Mouse (Mus musculus) embryonic facial prominence, embryonic 15.5 days (tissue): ENCODE measurements around the gene Kifc5b. TPM values are rescaled to one million over a fixed set of nuclear protein-coding genes. Genes with fewer than 3 reads are reported as not detected.

Experiments used
- ATAC-seq: fragments of 200-750 bp; cut with Nextera tagmentation; 2 replicates; pipeline ENCODE4 v1.8.0; 2017; ENCODE audit warnings: low read depth, moderate TSS enrichment; ENCODE audit not compliant: insufficient number of reproducible peaks, low FRiP score, low TSS enrichment
- H3K27ac ChIP-seq: fragments of 300-500 bp; sonication (generic); replicated peaks from 2 replicates; pipeline ENCODE4 v1.5.1; 2015; ENCODE audit warnings: mild to moderate bottlenecking, inconsistent platforms
- H3K27me3 ChIP-seq: fragments of 300-500 bp; sonication (generic); 2 replicates; pipeline ENCODE4 v1.6.1; 2015; ENCODE audit warnings: inconsistent platforms
- H3K36me3 ChIP-seq: fragments of 300-500 bp; sonication (generic); 2 replicates; pipeline ENCODE4 v1.6.1; 2015; ENCODE audit warnings: mild to moderate bottlenecking, inconsistent platforms
- H3K4me1 ChIP-seq: fragments of 300-500 bp; sonication (generic); 2 replicates; pipeline ENCODE4 v1.6.1; 2015; ENCODE audit warnings: inconsistent platforms
- H3K4me2 ChIP-seq: fragments of 300-500 bp; sonication (generic); replicated peaks from 2 replicates; pipeline ENCODE4 v1.6.1; 2015; ENCODE audit warnings: mild to moderate bottlenecking, inconsistent platforms
- H3K4me3 ChIP-seq: fragments of 300-500 bp; sonication (generic); replicated peaks from 2 replicates; pipeline ENCODE4 v1.5.1; 2015; ENCODE audit warnings: mild to moderate bottlenecking, inconsistent platforms
- H3K9ac ChIP-seq: fragments of 300-500 bp; sonication (generic); 2 replicates; pipeline ENCODE4 v1.6.1; 2015; ENCODE audit warnings: inconsistent platforms
- H3K9me3 ChIP-seq: fragments of 300-500 bp; sonication (generic); replicated peaks from 2 replicates; pipeline ENCODE4 v1.6.1; 2016; ENCODE audit warnings: inconsistent platforms
- WGBS: fragments of 180-500 bp; shearing (Covaris S2); methylation state at CpG from one replicate; pipeline ENCODE4 v1.1.7; 2015; 5-methylcytosine and 5-hydroxymethylcytosine counted together
- polyA plus RNA-seq: library from polyadenylated mRNA; unstranded; fragments of >200 nt; fragmentation: Nextera tagmentation; extraction: Ambion mirVana; gene quantifications from 2 replicates; pipeline ENCODE4 v1.2.1, GENCODE M21; 2015

Kifc5b gene
- polyA plus RNA-seq, 1 experiment from 2014 or later: 7.4 TPM

DNA sequence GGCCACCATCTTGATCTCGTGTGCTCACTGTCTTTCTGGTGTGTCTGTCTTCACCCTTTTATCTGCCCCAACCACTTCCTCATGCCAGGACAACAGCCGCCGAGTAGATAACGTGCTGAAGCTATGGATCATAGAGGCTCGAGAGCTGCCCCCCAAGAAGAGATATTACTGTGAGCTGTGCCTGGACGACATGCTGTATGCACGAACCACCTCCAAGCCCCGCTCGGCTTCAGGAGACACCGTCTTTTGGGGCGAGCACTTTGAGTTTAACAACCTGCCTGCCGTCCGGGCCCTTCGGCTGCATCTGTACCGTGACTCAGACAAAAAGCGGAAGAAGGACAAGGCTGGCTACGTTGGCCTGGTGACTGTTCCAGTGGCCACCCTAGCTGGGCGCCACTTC is 40.0 kb downstream of the Kifc5b start:
- WGBS: 90% methylated on average over 18 of the region's 18 CpGs
- Histone ChIP-seq H3K36me3 (peaks cover 66% of the 10 kb centered on the region), H3K9me3 (no peaks in the 10 kb centered on the region), H3K27me3 (no peaks in the 10 kb centered on the region), H3K4me2 (no peak overlapping the region), H3K4me3 (no peak overlapping the region), H3K9ac (no peak overlapping the region), H3K4me1 (peaks cover 21% of the 10 kb centered on the region), H3K27ac (no peak overlapping the region)
- no peak for ATAC-seq

DNA sequence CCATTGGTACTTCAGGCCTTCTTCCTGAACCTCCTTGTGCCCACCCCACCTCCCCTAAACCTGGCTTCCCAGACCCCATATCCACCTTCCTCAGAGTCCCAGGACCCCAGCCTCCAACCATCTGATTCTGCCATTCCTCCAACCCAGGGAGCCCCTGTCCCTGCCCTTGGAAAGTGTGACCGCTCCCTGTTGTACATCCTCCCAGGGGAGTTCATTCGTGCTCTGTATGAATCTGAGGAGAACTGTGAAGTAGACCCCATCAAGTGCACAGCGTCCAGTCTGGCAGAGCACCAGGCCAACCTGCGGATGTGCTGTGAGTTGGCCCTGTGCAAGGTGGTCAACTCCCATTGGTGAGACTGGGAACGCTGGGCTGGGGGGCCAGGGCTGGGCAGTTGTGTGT is 41.0 kb downstream of the Kifc5b start:
- H3K4me3 ChIP-seq: no peak overlapping the region
- 93% methylated on average over 5 of the region's 5 CpGs for WGBS
- H3K27me3 ChIP-seq: no peaks in the 10 kb centered on the region
- H3K9ac ChIP-seq: no peak overlapping the region
- H3K4me2 ChIP-seq: no peak overlapping the region
- peaks cover 76% of the 10 kb centered on the region for H3K36me3 ChIP-seq
- H3K4me1 ChIP-seq: peaks cover 11% of the 10 kb centered on the region
- ATAC-seq: no peak
- no peak overlapping the region for H3K27ac ChIP-seq
- H3K9me3 ChIP-seq: no peaks in the 10 kb centered on the region

- H3K4me2 ChIP-seq: no peak overlapping the region
- no peak overlapping the region for H3K9ac ChIP-seq
- H3K27me3 ChIP-seq: no peaks in the 10 kb centered on the region
- 58% methylated on average over 5 of the region's 5 CpGs for WGBS
- peaks cover 82% of the 10 kb centered on the region for H3K36me3 ChIP-seq
- no peaks in the 10 kb centered on the region for H3K9me3 ChIP-seq
- H3K4me1 ChIP-seq: peaks cover 1% of the 10 kb centered on the region
- H3K4me3 ChIP-seq: no peak overlapping the region
- H3K27ac ChIP-seq: no peak overlapping the region
- no peak for ATAC-seq
These were observed 42.0 kb downstream of the Kifc5b start for GRCm38 (mm10) chr17:26958880-26959279.

DNA sequence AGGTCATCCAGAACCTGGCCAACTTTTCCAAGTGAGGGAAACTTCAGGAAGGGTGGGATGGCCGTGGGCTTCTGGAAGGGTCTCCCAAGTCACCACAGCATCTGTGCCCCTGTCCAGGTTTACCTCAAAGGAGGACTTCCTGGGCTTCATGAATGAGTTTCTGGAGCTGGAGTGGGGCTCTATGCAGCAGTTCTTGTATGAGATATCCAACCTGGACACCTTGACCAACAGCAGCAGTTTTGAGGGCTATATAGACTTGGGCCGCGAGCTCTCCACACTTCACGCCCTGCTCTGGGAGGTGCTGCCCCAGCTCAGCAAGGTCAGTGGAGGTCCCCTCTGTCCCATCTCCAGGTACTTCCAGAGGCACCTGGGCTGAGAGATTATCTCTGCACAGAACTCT is 42.9 kb downstream of the Kifc5b start:
- no peak overlapping the region for H3K27ac ChIP-seq
- WGBS: 90% methylated on average over 4 of the region's 4 CpGs
- H3K9me3 ChIP-seq: no peaks in the 10 kb centered on the region
- no peaks in the 10 kb centered on the region for H3K4me1 ChIP-seq
- peaks cover 90% of the 10 kb centered on the region for H3K36me3 ChIP-seq
- no peak overlapping the region for H3K9ac ChIP-seq
- H3K4me3 ChIP-seq: no peak overlapping the region
- no peak overlapping the region for H3K4me2 ChIP-seq
- no peak for ATAC-seq
- no peaks in the 10 kb centered on the region for H3K27me3 ChIP-seq

- WGBS: 86% methylated on average over 21 of the region's 21 CpGs
- no peak overlapping the region for H3K9ac ChIP-seq
- no peaks in the 10 kb centered on the region for H3K27me3 ChIP-seq
- peaks cover 92% of the 10 kb centered on the region for H3K36me3 ChIP-seq
- ATAC-seq: 0 out of 2 replicates have a peak, but pooled peaks have one; percentile 5
- H3K27ac ChIP-seq: no peak overlapping the region
- H3K4me3 ChIP-seq: no peak overlapping the region
- no peaks in the 10 kb centered on the region for H3K9me3 ChIP-seq
- no peak overlapping the region for H3K4me2 ChIP-seq
- no peaks in the 10 kb centered on the region for H3K4me1 ChIP-seq
These were observed 44.8 kb downstream of the Kifc5b start for GRCm38 (mm10) chr17:26961572-26962240.

DNA sequence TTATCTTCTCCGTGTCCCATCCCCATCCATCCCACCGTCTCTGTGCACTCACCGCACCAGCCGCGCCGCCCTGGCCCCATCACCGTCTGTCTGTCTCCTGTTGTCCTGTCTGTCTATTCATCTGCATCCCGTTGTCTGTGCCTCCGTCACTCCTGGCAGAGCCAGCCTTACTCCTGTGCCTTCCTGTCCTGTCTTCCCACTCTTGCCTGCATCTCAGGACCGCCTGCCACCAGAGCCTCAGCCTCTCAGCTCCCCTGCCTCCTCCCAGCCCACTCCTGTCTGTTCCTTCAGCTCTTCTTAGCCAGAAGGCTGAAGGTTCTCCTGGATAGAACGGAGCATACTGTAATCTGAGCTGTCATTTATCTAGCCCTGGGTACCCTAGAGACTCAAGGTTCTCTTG is 50.1 kb downstream of the Kifc5b start:
- Histone ChIP-seq H3K27me3 (no peaks in the 10 kb centered on the region), H3K27ac (no peak overlapping the region), H3K9me3 (no peaks in the 10 kb centered on the region), H3K9ac (no peak overlapping the region), H3K4me2 (no peak overlapping the region), H3K4me1 (peaks cover 15% of the 10 kb centered on the region), H3K36me3 (peaks cover 69% of the 10 kb centered on the region), H3K4me3 (no peak overlapping the region)
- ATAC-seq: no peak
- WGBS: 87% methylated on average over 11 of the region's 11 CpGs

DNA sequence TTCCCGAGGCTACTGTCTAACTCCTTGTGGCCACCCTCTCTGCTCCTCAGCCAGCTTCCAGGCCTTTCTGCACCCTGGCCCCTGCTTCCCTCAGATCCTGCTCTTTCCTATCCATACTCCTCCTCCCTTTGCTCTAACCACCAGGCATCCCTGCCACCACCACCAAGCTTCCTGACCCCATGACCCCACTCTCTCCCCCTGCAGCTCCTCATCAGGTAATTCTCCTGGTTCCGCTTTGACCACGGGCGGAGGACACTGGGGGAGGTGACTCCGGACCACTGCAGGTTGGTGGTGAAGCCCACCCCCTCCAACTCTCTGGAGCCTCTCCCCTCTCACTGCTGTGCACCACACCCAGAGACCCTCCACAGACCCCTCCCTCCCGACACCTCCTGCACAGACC is 50.6 kb downstream of the Kifc5b start:
- H3K9ac ChIP-seq: no peak overlapping the region
- whole genome bisulfite sequencing: 83% methylated on average over 6 of the region's 6 CpGs
- H3K27ac ChIP-seq: no peak overlapping the region
- H3K4me2 ChIP-seq: no peak overlapping the region
- no peaks in the 10 kb centered on the region for H3K27me3 ChIP-seq
- H3K36me3 ChIP-seq: peaks cover 65% of the 10 kb centered on the region
- H3K9me3 ChIP-seq: no peaks in the 10 kb centered on the region
- no peak for ATAC-seq
- peaks cover 19% of the 10 kb centered on the region for H3K4me1 ChIP-seq
- no peak overlapping the region for H3K4me3 ChIP-seq

- Histone ChIP-seq H3K4me1 (peaks cover 19% of the 10 kb centered on the region), H3K27ac (no peak overlapping the region), H3K36me3 (peaks cover 57% of the 10 kb centered on the region), H3K4me2 (no peak overlapping the region), H3K9me3 (no peaks in the 10 kb centered on the region), H3K4me3 (no peak overlapping the region), H3K9ac (no peak overlapping the region), H3K27me3 (no peaks in the 10 kb centered on the region)
- ATAC-seq: no peak
- 75% methylated on average over 6 of the region's 6 CpGs for WGBS
These were observed 51.3 kb downstream of the Kifc5b start for GRCm38 (mm10) chr17:26968200-26968611.

GRCm38 (mm10) chr17:26969257-26969656 is 52.4 kb downstream of the Kifc5b start:
- Histone ChIP-seq H3K9ac (no peak overlapping the region), H3K27me3 (no peaks in the 10 kb centered on the region), H3K36me3 (peaks cover 50% of the 10 kb centered on the region), H3K4me3 (no peak overlapping the region), H3K9me3 (no peaks in the 10 kb centered on the region), H3K4me1 (peaks cover 28% of the 10 kb centered on the region), H3K27ac (no peak overlapping the region), H3K4me2 (no peak overlapping the region)
- no peak for ATAC-seq
- WGBS: 85% methylated on average over 6 of the region's 6 CpGs

- peak overlapping the region; percentile 60; the same call in 1 of the 2 replicates for H3K27ac ChIP-seq
- no peak overlapping the region for H3K4me2 ChIP-seq
- H3K27me3 ChIP-seq: no peaks in the 10 kb centered on the region
- peaks cover 36% of the 10 kb centered on the region for H3K4me1 ChIP-seq
- H3K9me3 ChIP-seq: no peaks in the 10 kb centered on the region
- peaks cover 49% of the 10 kb centered on the region for H3K36me3 ChIP-seq
- no peak overlapping the region for H3K9ac ChIP-seq
- no peak for ATAC-seq
- WGBS: 69% methylated on average over 12 of the region's 12 CpGs
- H3K4me3 ChIP-seq: no peak overlapping the region
These were observed 53.3 kb downstream of the Kifc5b start for GRCm38 (mm10) chr17:26970221-26970620.

DNA sequence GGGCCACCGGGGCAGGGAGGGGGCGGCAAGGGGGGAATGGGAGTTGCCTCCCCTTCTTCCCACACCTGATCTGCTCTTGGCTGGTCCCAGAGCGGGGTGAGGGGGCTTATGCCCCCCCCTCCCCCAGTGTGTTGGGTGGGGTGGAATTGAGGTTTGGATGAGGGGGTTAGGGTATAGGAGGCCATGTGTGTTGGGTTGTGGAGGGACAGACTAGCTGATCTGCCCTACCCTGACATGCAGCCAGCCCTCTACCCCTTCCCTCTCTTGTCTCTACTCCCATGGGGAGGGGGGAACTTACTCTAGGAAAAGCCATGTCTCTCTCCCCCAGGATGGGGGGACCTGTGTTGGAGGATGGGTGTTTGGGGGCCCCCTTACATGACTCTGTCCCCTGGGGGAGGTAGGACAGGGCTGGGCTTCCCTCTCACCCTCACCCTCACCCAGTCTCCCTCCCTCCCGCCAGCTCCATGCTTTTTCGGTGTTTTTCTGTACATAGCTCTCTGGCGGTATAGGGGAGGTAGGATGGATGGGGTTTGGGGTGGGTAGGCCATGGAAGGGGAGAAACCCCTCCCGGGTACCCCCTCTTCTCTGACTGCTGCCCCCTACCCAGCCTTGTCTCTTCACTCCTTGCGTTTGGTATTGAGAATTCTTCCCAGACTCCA is 54.5 kb downstream of the Kifc5b start:
- H3K4me1 ChIP-seq: peaks cover 45% of the 10 kb centered on the region
- peak overlapping the region; percentile 83 for H3K4me2 ChIP-seq
- 49% methylated on average over 7 of the region's 8 CpGs for WGBS
- H3K36me3 ChIP-seq: peaks cover 49% of the 10 kb centered on the region
- no peak for ATAC-seq
- no peak overlapping the region; the same call in 1 of the 2 replicates for H3K27ac ChIP-seq
- H3K9me3 ChIP-seq: no peaks in the 10 kb centered on the region
- H3K9ac ChIP-seq: no peak overlapping the region
- H3K4me3 ChIP-seq: peak overlapping the region; percentile 85; the same call in 1 of the 2 replicates
- no peaks in the 10 kb centered on the region for H3K27me3 ChIP-seq
